Mouse (Mus musculus) layer of hippocampus, adult 6 months (tissue): Measurements from ENCODE around the gene Dock3. TPM values are rescaled to one million over a fixed set of nuclear protein-coding genes. Genes with fewer than 3 reads are reported as not detected.

Source experiments
- long read RNA-seq, 2 experiments: library from polyadenylated mRNA; unstranded; transcript quantifications; one replicate each; pipeline ENCODE4 v2.0.0; 2019 to 2020
- microRNA-seq: library from miRNA; unstranded; fragments of <30 nt; microRNA quantifications from one replicate; pipeline ENCODE4 v1.2.0, GENCODE M21; 2020
- polyA plus RNA-seq: library from polyadenylated mRNA; unstranded; fragments of <200 nt; fragmentation: Nextera tagmentation; gene quantifications from 2 replicates; pipeline ENCODE4 v1.2.3, GENCODE M21; 2021

Gene Dock3
- polyA plus RNA-seq: 12.6 and 12.8 TPM in 2 replicates
- long read RNA-seq, experiment 1, partial matches to known transcripts: 4 of 31 reads
- long read RNA-seq, experiment 1, other reads (novel, unspliced or antisense): 27 of 31 reads
- long read RNA-seq, experiment 2, partial matches to known transcripts: 64 of 132 reads
- long read RNA-seq, experiment 2, other reads (novel, unspliced or antisense): 68 of 132 reads

GRCm38 (mm10) chr9:107231539-107232139 lies at the start of gene Dock3:
Gene Dock3, minus strand, starts transcription at chr9:107231909.

DNA sequence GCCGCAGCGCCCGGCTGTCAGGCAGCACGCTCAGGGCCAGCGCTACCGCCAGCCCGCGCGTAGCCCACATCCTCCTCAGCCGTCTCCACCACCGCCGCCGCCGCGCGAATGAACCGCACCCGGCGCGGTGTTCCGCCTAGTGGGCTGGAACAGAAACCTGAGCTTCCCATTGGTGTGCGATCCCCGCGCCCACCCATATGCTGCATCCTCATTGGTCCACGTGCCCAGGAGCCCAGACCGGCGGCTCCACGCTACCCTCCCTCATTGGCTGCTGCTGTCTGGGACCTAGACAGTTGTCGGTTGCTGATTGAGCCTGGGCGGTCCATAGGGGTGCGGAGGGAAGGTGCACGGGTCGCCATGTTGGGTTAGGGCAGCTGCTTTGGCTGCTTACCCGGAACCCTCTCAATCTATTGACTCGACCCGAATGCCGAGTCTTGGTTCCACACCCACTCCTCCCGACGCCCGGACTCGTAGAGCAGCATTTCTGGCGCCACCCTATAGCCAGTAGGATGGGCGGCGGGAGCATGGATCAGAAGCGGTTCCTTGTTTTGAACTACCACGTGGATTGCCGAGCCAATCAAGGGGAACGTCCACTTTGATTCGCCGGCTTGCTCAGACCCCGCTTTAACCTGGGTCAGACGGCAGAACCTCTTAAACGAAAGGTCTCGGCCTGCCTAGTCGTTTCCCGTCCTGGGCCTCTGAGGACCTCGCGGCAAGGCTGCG lies 339.7 kb downstream of the Dock3 start, which contains the start of gene Manf:
Gene Manf (minus strand): TSS at position 151 of the 723 bp plus-strand sequence.

GRCm38 (mm10) chr9:106886828-106887702 lies 344.6 kb downstream of the Dock3 start, which contains the start of gene Rbm15b:
Gene Rbm15b, minus strand, starts transcription at chr9:106887428.

Small RNA genes within 50 kb of the gene (microRNA-seq; reads per million reads assigned to microRNA genes)
- gene Gm22238: not detected

Other genes starting within 250 kb of the Dock3 start
- 1.4 and 2.2 TPM in 2 replicates for gene Mapkapk3, start 58.0 kb upstream of the Dock3 start, polyA plus RNA-seq
- gene Cish, start 64.1 kb upstream of the Dock3 start, polyA plus RNA-seq: 2.8 and 4.4 TPM in 2 replicates
- gene Hemk1, start 106.4 kb upstream of the Dock3 start, polyA plus RNA-seq: 11.3 and 36.7 TPM in 2 replicates
- 0.93 and 1.2 TPM in 2 replicates for gene 6430571L13Rik, start 108.7 kb upstream of the Dock3 start, polyA plus RNA-seq
- gene Cacna2d2, start 167.7 kb upstream of the Dock3 start, polyA plus RNA-seq: 5.3 and 5.4 TPM in 2 replicates